Mouse (Mus musculus): ENCODE data around the gene Sipa1l1. TPM values are rescaled to one million over a fixed set of nuclear protein-coding genes. Genes with fewer than 3 reads are reported as not detected.

Sipa1l1 gene
- total and polyA plus RNA-seq, 3 experiments, result 13.6 to 36.7 (median 23.6) TPM

- dilution Hi-C loops (cut with MboI; ENCODE audit: extremely low pct_ligation_motif_present, extremely low pct_unique_long_range_greater_than_20kb, low sequenced_read_pairs), result no loop called here
- peak overlapping the region; percentile 60 to 69 (median 63) for H3K4me3 ChIP-seq (replicated peaks in 1 of 3; ENCODE audit: low read depth in 2 of 3, low read length in 2 of 3, poor library complexity in 1 of 3)
- no peaks in the 10 kb centered on the region for H3K27me3 ChIP-seq (replicated peaks)
- in situ Hi-C loops (cut with MboI; ENCODE audit: low pct_ligation_motif_present, low pct_unique_long_range_greater_than_20kb, low sequenced_read_pairs), result no loop called here
- H3K9me3 ChIP-seq (replicated peaks; ENCODE audit: low read length), result no peaks in the 10 kb centered on the region
- H3K27ac ChIP-seq (ENCODE audit: insufficient read depth, low read depth), result peak overlapping the region; percentile 76
- H3K4me2 ChIP-seq (ENCODE audit: insufficient read depth, low read depth, poor library complexity, severe bottlenecking), result peak overlapping the region; percentile 85; the same call in 1 of the 2 replicates
- peak; percentile 95 for DNase-seq (ENCODE audit: extremely low read depth)
- H3K9ac ChIP-seq (ENCODE audit: insufficient read depth, low read depth), result peak overlapping the region; percentile 64
- TF ChIP-seq MAFK (IDR thresholded peaks at IDR 0.05; ENCODE audit: insufficient replicate concordance, low read length) (no peak), ZC3H11A (IDR thresholded peaks at IDR 0.05; ENCODE audit: low read depth, low read length) (no peak), RCOR1 (conservative IDR thresholded peaks at IDR 0.05; ENCODE audit: low read depth, low read length) (no peak), USF2 (conservative IDR thresholded peaks at IDR 0.05; ENCODE audit: low read depth, low read length) (peak; percentile 60), TBP (conservative IDR thresholded peaks at IDR 0.05; ENCODE audit: low read depth, low read length) (peak; percentile 93), JUN (IDR thresholded peaks at IDR 0.05; ENCODE audit: insufficient read depth, low read depth, low read length) (no peak), ZNF384 (IDR thresholded peaks at IDR 0.05; ENCODE audit: low read depth, low read length) (no peak), ZKSCAN1 (IDR thresholded peaks at IDR 0.05; ENCODE audit: borderline replicate concordance, low read depth, low read length) (no peak), SMC3 (IDR thresholded peaks at IDR 0.05; ENCODE audit: low read depth, low read length) (no peak), USF1 (IDR thresholded peaks at IDR 0.05; ENCODE audit: low read depth, low read length) (peak; percentile 56), ELF1 (IDR thresholded peaks at IDR 0.05; ENCODE audit: low read depth, low read length) (peak; percentile 66), POLR2A (IDR thresholded peaks at IDR 0.05; ENCODE audit: low read depth, low read length) (peak; percentile 83), MEF2A (IDR thresholded peaks at IDR 0.05; ENCODE audit: borderline replicate concordance, low read depth, low read length) (peak; percentile 12; the same call in 1 of the 2 replicates), MAZ (IDR thresholded peaks at IDR 0.05; ENCODE audit: low read depth, low read length) (no peak), MYC (IDR thresholded peaks at IDR 0.05; ENCODE audit: low read depth, low read length) (peak; percentile 63; the same call in 1 of the 2 replicates), EP300 (IDR thresholded peaks at IDR 0.05; ENCODE audit: low read length) (no peak), ETS1 (conservative IDR thresholded peaks at IDR 0.05; ENCODE audit: low read depth, low read length) (no peak), IRF4 (IDR thresholded peaks at IDR 0.05; ENCODE audit: low read depth, low read length) (0 out of 2 replicates have a peak, but pooled peaks have one; percentile 13), GABPA (IDR thresholded peaks at IDR 0.05; ENCODE audit: insufficient replicate concordance, low read depth, low read length) (no peak), RAD21 (IDR thresholded peaks at IDR 0.05; ENCODE audit: low read depth, low read length) (no peak), UBTF (IDR thresholded peaks at IDR 0.05; ENCODE audit: low read depth, low read length) (no peak), BHLHE40 (IDR thresholded peaks at IDR 0.05; ENCODE audit: low read depth, low read length) (peak; percentile 91), MAX (IDR thresholded peaks at IDR 0.05; ENCODE audit: low read length) (peak; percentile 67), E2F4 (IDR thresholded peaks at IDR 0.05; ENCODE audit: insufficient replicate concordance, low read depth, low read length) (no peak), PAX5 (IDR thresholded peaks at IDR 0.05; ENCODE audit: low read length) (no peak), ZMIZ1 (IDR thresholded peaks at IDR 0.05; ENCODE audit: low read depth, low read length) (no peak), JUND (conservative IDR thresholded peaks at IDR 0.05; ENCODE audit: low read depth, low read length) (no peak), KAT2A (IDR thresholded peaks at IDR 0.05; ENCODE audit: insufficient replicate concordance, low read length) (no peak), MXI1 (IDR thresholded peaks at IDR 0.05; ENCODE audit: low read depth, low read length) (peak; percentile 70; the same call in 1 of the 2 replicates), CHD1 (IDR thresholded peaks at IDR 0.05; ENCODE audit: low read depth, low read length) (no peak), POLR2AphosphoS2 (IDR thresholded peaks at IDR 0.05; ENCODE audit: low read depth, low read length) (no peak; the same call in 1 of the 2 replicates), NELFE (IDR thresholded peaks at IDR 0.05; ENCODE audit: low read depth, low read length) (peak; percentile 67; the same call in 1 of the 2 replicates), NRF1 (IDR thresholded peaks at IDR 0.05; ENCODE audit: low read depth, low read length) (no peak), CTCF (conservative IDR thresholded peaks at IDR 0.05 in 1 of 2, IDR thresholded peaks at IDR 0.05 in 1 of 2; ENCODE audit: low read depth in 2 of 2, low read length in 2 of 2) (no peak), TCF12 (IDR thresholded peaks at IDR 0.05; ENCODE audit: low read depth, low read length) (peak; percentile 57), CHD2 (IDR thresholded peaks at IDR 0.05; ENCODE audit: low read length) (no peak), HCFC1 (IDR thresholded peaks at IDR 0.05; ENCODE audit: low read depth, low read length) (peak; percentile 50), SIN3A (IDR thresholded peaks at IDR 0.05; ENCODE audit: low read length) (peak; percentile 22; the same call in 1 of the 2 replicates)
- peaks cover 27 to 59% of the 10 kb centered on the region in 2 experiments for H3K36me3 ChIP-seq (replicated peaks in 1 of 2; ENCODE audit: control insufficient read depth in 1 of 2, insufficient read depth in 1 of 2, low read length in 1 of 2)
- peaks cover 5 to 27% of the 10 kb centered on the region in 2 experiments for H3K4me1 ChIP-seq (ENCODE audit: control insufficient read depth in 1 of 2, insufficient read depth in 2 of 2)
- H3K79me2 ChIP-seq (replicated peaks; ENCODE audit: control insufficient read depth, extremely low read depth, insufficient read depth, poor library complexity, severe bottlenecking), result peaks cover 5% of the 10 kb centered on the region
These were observed 277.5 kb downstream of the Sipa1l1 start for GRCm38 (mm10) chr12:82446609-82447024.
